In the genomic region with DNA sequence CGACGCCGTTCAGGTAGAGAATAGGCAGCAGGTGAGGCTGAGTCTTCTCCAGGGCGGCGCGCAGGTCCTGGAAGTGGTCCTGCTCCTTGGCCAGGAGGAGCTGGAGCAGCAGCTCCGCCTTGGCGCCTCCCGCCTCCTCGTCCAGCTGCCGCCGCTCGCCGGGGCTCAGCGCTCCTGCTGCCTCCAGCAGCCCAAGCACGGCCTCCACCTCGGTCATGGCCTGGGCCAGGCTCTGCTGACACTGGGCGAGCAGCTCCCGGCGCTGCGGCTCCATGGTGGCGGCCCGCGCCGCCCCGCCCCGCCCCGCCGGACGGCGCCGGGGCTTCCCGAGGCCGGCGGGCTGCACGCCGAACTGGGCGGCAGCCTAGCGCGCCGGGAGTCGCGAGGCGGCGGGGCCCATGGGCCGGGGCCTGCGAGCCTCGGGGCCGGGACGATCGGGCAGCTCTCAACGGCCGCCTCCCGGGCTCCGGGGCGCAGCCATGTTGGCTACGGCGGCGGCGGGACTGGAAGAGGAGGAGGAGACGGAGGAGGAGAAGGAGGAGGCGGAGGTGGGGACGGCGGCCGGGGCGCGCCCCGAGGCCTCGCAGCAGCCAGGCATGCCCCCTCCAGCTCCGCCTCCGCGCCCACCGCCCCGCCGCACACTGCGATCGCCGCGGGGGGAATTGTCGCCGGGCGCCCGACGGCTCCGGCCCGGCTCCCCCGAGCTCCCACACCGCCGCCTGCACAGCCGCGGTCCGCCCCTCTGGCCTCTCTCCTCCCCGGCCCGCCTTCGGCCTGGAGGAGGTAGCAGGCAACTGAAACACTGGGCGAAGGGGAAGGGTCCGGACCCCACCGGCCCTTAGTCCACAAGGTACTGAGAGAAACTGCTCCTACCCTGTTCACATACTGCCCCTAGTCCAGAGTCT, we compare ENCODE assay signal across 8 mouse cellular contexts. TPM values are rescaled to one million over a fixed set of nuclear protein-coding genes. Genes with fewer than 3 reads are reported as not detected.
DNase-seq lines count a peak whose midpoint lies in the region; ATAC-seq and TF ChIP-seq lines count a peak whose summit lies in the region.

A gene (minus strand): TSS at position 744 of the 905 bp plus-strand sequence.

- intact Hi-C loops in heart, postnatal 36 days (cut with DNase I): loop anchor here (1.0 to 5.0 kb wide), 2 partner anchors 48 to 63 kb away; no protein-coding TSS in a partner anchor

- CTCF ChIA-PET in Patski (lab: Charles Lee): interaction anchor here (0.8 to 1.5 kb wide), 4 partner anchors 10 to 86 kb away, joined by 3 to 5 read pairs (median 3); no protein-coding TSS in a partner anchor

- no peak for DNase-seq in Patski (ENCODE audit: low read depth, low spot score)
- peak; percentile 68 to 77 for DNase-seq in cerebellum, adult 2 months
- DNase-seq in heart, postnatal 36 days: peak; percentile 58 to 78
- peak; percentile 29 to 51 for DNase-seq in layer of hippocampus, adult 18-20 months (ENCODE audit: low spot score in 2 of 2)
- peak; percentile 58 for DNase-seq in lung, adult 18-20 months
- DNase-seq in ovary, postnatal 14 days (ENCODE audit: low spot score): peak; percentile 60

- H3K4me1 ChIP-seq in cerebellum, adult 2 months (ENCODE audit: control insufficient read depth, insufficient read depth, low read length): no peaks in the 10 kb centered on the region; the same call in 1 of the 2 replicates

- POLR2A ChIA-PET in Patski (lab: Charles Lee): interaction anchor here (0.5 to 2.5 kb wide), 10 partner anchors 8 to 137 kb away, joined by 3 to 16 read pairs (median 4); no protein-coding TSS in a partner anchor

- ATAC-seq in Patski: peak; percentile 61
- ATAC-seq in frontal cortex, adult (ENCODE audit: low TSS enrichment): peak; percentile 75
- no peak for ATAC-seq in megakaryocyte-erythroid progenitor cell, adult 5-6 weeks (replicated peaks; ENCODE audit: low FRiP score, low TSS enrichment, poor library complexity, severe bottlenecking)

- TF ChIP-seq POLR2A in cerebellum, adult 2 months (IDR thresholded peaks at IDR 0.05; ENCODE audit: borderline replicate concordance, insufficient read depth, low read length): no peak

- TF ChIP-seq CTCF in Patski (IDR thresholded peaks at IDR 0.05): no peak
- TF ChIP-seq CTCF in cerebellum, adult 2 months (IDR thresholded peaks at IDR 0.05; ENCODE audit: borderline replicate concordance, insufficient read depth, low read depth, low read length): no peak

- H3K27me3 ChIP-seq in Patski: no peaks in the 10 kb centered on the region
- H3K27me3 ChIP-seq in cerebellum, adult 2 months (ENCODE audit: control insufficient read depth, insufficient read depth, low read length): no peaks in the 10 kb centered on the region

- in situ Hi-C loops in Patski (cut with MboI; ENCODE audit: low pct_unique_long_range_greater_than_20kb): no loop called here

- under 1% methylated on average over 94 of the region's 98 CpGs for WGBS in cerebellum, adult 2 months

- H3K27ac ChIP-seq in cerebellum, adult 2 months (ENCODE audit: insufficient read depth, low read length): peak within 1 kb of the TSS; percentile 14

- peak within 1 kb of the TSS; percentile 76 for H3K4me3 ChIP-seq in cerebellum, adult 2 months (replicated peaks; ENCODE audit: insufficient read depth, low read depth, low read length)

RNA-seq across cellular contexts. Expression of the gene that starts here (rescaled TPM):
- 71.3 TPM for polyA plus RNA-seq in Patski (2021)
- 29.2 and 32.4 TPM in 2 replicates for polyA plus RNA-seq in cerebellum, adult 2 months (2012; rRNA removed)
- total RNA-seq in heart, postnatal 36 days (2021): 1 to 10 TPM; 7.9 to 9.2 TPM
- total RNA-seq in layer of hippocampus, adult 18-20 months (2021): 10 to 100 TPM; 58.1 to 63.6 TPM
- total RNA-seq in megakaryocyte-erythroid progenitor cell, adult 5-6 weeks (2014; fragmentation: Nextera tagmentation): 0.46 TPM in 1 of 2 replicates, not detected in the other
- not detected in 2 replicates for total RNA-seq in megakaryocyte-erythroid progenitor cell, adult 5-6 weeks (2017)

Comparison
In these comparisons a context has a peak if more than half of its experiments do, and no peak if none do; other contexts are left out.
1. RNA of the gene that starts here (total RNA-seq): 58.1 to 63.6 TPM in layer of hippocampus, adult 18-20 months and 7.9 to 9.2 TPM in heart, postnatal 36 days; 0.46 TPM in megakaryocyte-erythroid progenitor cell, adult 5-6 weeks; every median in the first group is over 4 times any median in the second.
2. RNA of the gene that starts here (total RNA-seq): 58.1 to 63.6 TPM in layer of hippocampus, adult 18-20 months; 7.9 to 9.2 TPM in heart, postnatal 36 days; every median in the first group is over 4 times any median in the second.